In genomic region chrX:112310804-112311530, GRCm38 (mm10) we compare ENCODE assay signal across 7 mouse cellular contexts. TPM values are rescaled to one million over a fixed set of nuclear protein-coding genes. Genes with fewer than 3 reads are reported as not detected.
DNase-seq lines count a peak whose midpoint lies in the region; ATAC-seq lines count a peak whose summit lies in the region.

Apool (plus strand) TSS chrX:112311334.

- H3K36me3 ChIP-seq in intestine, embryonic 16.5 days (ENCODE audit: control insufficient read depth, insufficient read depth, low read length), result no peaks in the 10 kb centered on the region
- H3K36me3 ChIP-seq in midbrain, embryonic 11.5 days (ENCODE audit: control insufficient read depth, insufficient read depth, low read length), result no peaks in the 10 kb centered on the region

- peak; percentile 80 for DNase-seq in adrenal gland, adult 8-10 months
- DNase-seq in embryo, embryonic 9.5 days (ENCODE audit: extremely low spot score), result peak; percentile 81
- DNase-seq in gastrocnemius, postnatal 4 days (ENCODE audit: low spot score in 2 of 2), result peak; percentile 64 to 85
- peak; percentile 67 to 74 for DNase-seq in left cerebral cortex, postnatal 36 days (ENCODE audit: low spot score in 2 of 2)
- DNase-seq in midbrain, embryonic 11.5 days (ENCODE audit: low spot score, missing footprints), result peak; percentile 98
- DNase-seq in skeletal muscle tissue, adult 2 months (ENCODE audit: low read depth, low spot score), result peak; percentile 77

- intact Hi-C loops in left cerebral cortex, postnatal 36 days (cut with DNase I), result no loop called here

- H3K4me3 ChIP-seq in intestine, embryonic 16.5 days (ENCODE audit: low read length), result peak within 1 kb of the TSS; percentile 57
- peak within 1 kb of the TSS; percentile 51 for H3K4me3 ChIP-seq in midbrain, embryonic 11.5 days (ENCODE audit: low read depth, low read length)

- H3K9me3 ChIP-seq in intestine, embryonic 16.5 days (ENCODE audit: control insufficient read depth, low read length), result no peaks in the 10 kb centered on the region
- H3K9me3 ChIP-seq in midbrain, embryonic 11.5 days (ENCODE audit: control insufficient read depth, low read length), result no peaks in the 10 kb centered on the region

- 0 out of 2 replicates have a peak, but pooled peaks cover 2% of the 10 kb centered on the region for H3K4me1 ChIP-seq in intestine, embryonic 16.5 days (ENCODE audit: control insufficient read depth, insufficient read depth, low read length)
- H3K4me1 ChIP-seq in midbrain, embryonic 11.5 days (ENCODE audit: control insufficient read depth, insufficient read depth, low read length), result no peaks in the 10 kb centered on the region; the same call in 1 of the 2 replicates

- H3K27me3 ChIP-seq in intestine, embryonic 16.5 days (replicated peaks; ENCODE audit: control insufficient read depth, insufficient read depth, low read length), result no peaks in the 10 kb centered on the region
- no peaks in the 10 kb centered on the region for H3K27me3 ChIP-seq in midbrain, embryonic 11.5 days (ENCODE audit: control insufficient read depth, insufficient read depth, low read length)

- peak; percentile 99 for ATAC-seq in intestine, embryonic 16.5 days
- peak; percentile 98 for ATAC-seq in midbrain, embryonic 11.5 days (ENCODE audit: low FRiP score)

- 23% methylated on average over 18 of the region's 18 CpGs for WGBS in intestine, embryonic 16.5 days
- 21% methylated on average over 18 of the region's 18 CpGs for whole genome bisulfite sequencing in midbrain, embryonic 11.5 days

- H3K4me2 ChIP-seq in intestine, embryonic 16.5 days (ENCODE audit: low read depth, low read length), result peak within 1 kb of the TSS; percentile 43
- H3K4me2 ChIP-seq in midbrain, embryonic 11.5 days, result peak within 1 kb of the TSS; percentile 33

- H3K9ac ChIP-seq in intestine, embryonic 16.5 days (ENCODE audit: low read depth, low read length), result peak within 1 kb of the TSS; percentile 72
- H3K9ac ChIP-seq in midbrain, embryonic 11.5 days (ENCODE audit: low read length), result peak within 1 kb of the TSS; percentile 67

- H3K27ac ChIP-seq in intestine, embryonic 16.5 days (ENCODE audit: low read length), result 0 out of 2 replicates have a peak within 1 kb of the TSS, but pooled peaks have one; percentile 1
- H3K27ac ChIP-seq in midbrain, embryonic 11.5 days (ENCODE audit: low read depth, low read length), result no peak within 1 kb of the TSS

RNA-seq across cellular contexts. Expression of gene Apool, which starts in this region (rescaled TPM):
- 10 to 100 TPM; 35.4 to 51.5 (median 41.6) TPM for total RNA-seq in adrenal gland, adult 8-10 months (2022)
- total RNA-seq in gastrocnemius, postnatal 4 days (2021), result 10 to 100 TPM; 84.0 to 90.9 TPM
- polyA plus RNA-seq in intestine, embryonic 16.5 days (2015; fragmentation: Nextera tagmentation; extraction: Ambion mirVana), result 64.8 and 70.6 TPM in 2 replicates
- 1 to 10 TPM; 4.2 to 5.3 TPM for total RNA-seq in left cerebral cortex, postnatal 36 days (2021)
- 74.2 and 81.4 TPM in 2 replicates for polyA plus RNA-seq in midbrain, embryonic 11.5 days (2014; fragmentation: Nextera tagmentation; extraction: Ambion mirVana)

Comparison
In these comparisons a context has a peak if more than half of its experiments do, and no peak if none do; other contexts are left out.
1. RNA of gene Apool (total RNA-seq): 84.0 to 90.9 TPM in gastrocnemius, postnatal 4 days and 35.4 to 51.5 TPM in adrenal gland, adult 8-10 months; 4.2 to 5.3 TPM in left cerebral cortex, postnatal 36 days; every median in the first group is over 4 times any median in the second.
2. Peak in every context shown above with its lines, with median percentiles within 50 percentile points of each other: DNase-seq.